Mouse (Mus musculus) cerebellum, adult 9-11 months (tissue): ENCODE measurements at regions not wholly inside any gene's neighbourhood (a gene's known extent, or its start where the extent isn't known, plus 50 kb on each side); places are given as distances from the start of the nearest gene placed in this dataset.

ENCODE experiments used
- DNase-seq: peaks from one replicate; pipeline ENCODE4 v3.0.0; 2022

GRCm38 (mm10) chrX:67829729-67830128, 91.5 kb downstream of the 4933436I01Rik start:
- no peak for DNase-seq

- DNase-seq, result peak; percentile 1
Measured at GRCm38 (mm10) chrX:67821134-67821533, 100.1 kb downstream of the 4933436I01Rik start.
